Mouse (Mus musculus): ENCODE results near the gene Rpusd4. TPM values are rescaled to one million over a fixed set of nuclear protein-coding genes. Genes with fewer than 3 reads are reported as not detected.

Rpusd4 gene
- 19.8 and 20.9 TPM in 2 replicates for polyA plus RNA-seq (2015; fragmentation: Nextera tagmentation; extraction: Ambion mirVana)

GRCm38 (mm10) chr9:35267146-35267975 is at the start of gene Rpusd4, which contains the start of gene Fam118b:
Gene Rpusd4, plus strand, starts transcription at chr9:35267865.
Gene Fam118b, minus strand, starts transcription at chr9:35267805.
- 0% methylated on average over 60 of the region's 62 CpGs for WGBS

GRCm38 (mm10) chr9:35217963-35218362 is 49.7 kb upstream of the Rpusd4 start:
- Histone ChIP-seq H3K9me3 (no peaks in the 10 kb centered on the region), H3K4me1 (replicated peaks) (no peaks in the 10 kb centered on the region), H3K27ac (replicated peaks) (no peak overlapping the region), H3K27me3 (no peaks in the 10 kb centered on the region), H3K4me2 (no peak overlapping the region), H3K9ac (no peak overlapping the region), H3K4me3 (no peak overlapping the region), H3K36me3 (peaks cover 91% of the 10 kb centered on the region)
- 83% methylated on average over 1 of the region's 1 CpGs for WGBS
- ATAC-seq (ENCODE audit: low read depth): no peak

More at GRCm38 (mm10) chr9:35267146-35267975, at the start of gene Rpusd4, which contains the start of gene Fam118b:
- H3K9me3 ChIP-seq: no peaks in the 10 kb centered on the region
- H3K27ac ChIP-seq (replicated peaks): peak within 1 kb of the TSS; percentile 88
- no peaks in the 10 kb centered on the region for H3K27me3 ChIP-seq
- peak within 1 kb of the TSS; percentile 71 for H3K4me3 ChIP-seq
- H3K36me3 ChIP-seq: peaks cover 11% of the 10 kb centered on the region; the same call in 1 of the 2 replicates
- peak within 1 kb of the TSS; percentile 80 for H3K9ac ChIP-seq
- H3K4me1 ChIP-seq (replicated peaks): peaks cover 21% of the 10 kb centered on the region
- H3K4me2 ChIP-seq: peak within 1 kb of the TSS; percentile 78
- peak; percentile 96 for ATAC-seq (ENCODE audit: low read depth)

GRCm38 (mm10) chr9:35223466-35223865 is 44.2 kb upstream of the Rpusd4 start:
- Histone ChIP-seq H3K36me3 (peaks cover 67% of the 10 kb centered on the region), H3K9me3 (no peaks in the 10 kb centered on the region), H3K4me2 (no peak overlapping the region), H3K27ac (replicated peaks) (no peak overlapping the region), H3K9ac (no peak overlapping the region), H3K4me1 (replicated peaks) (no peaks in the 10 kb centered on the region), H3K27me3 (no peaks in the 10 kb centered on the region), H3K4me3 (no peak overlapping the region)
- ATAC-seq (ENCODE audit: low read depth): no peak
- 95% methylated on average over 3 of the region's 3 CpGs for WGBS

- ATAC-seq (ENCODE audit: low read depth): no peak
- H3K4me1 ChIP-seq (replicated peaks): no peaks in the 10 kb centered on the region
- H3K27me3 ChIP-seq: no peaks in the 10 kb centered on the region
- no peak overlapping the region for H3K4me3 ChIP-seq
- H3K9me3 ChIP-seq: no peaks in the 10 kb centered on the region
- no peak overlapping the region for H3K9ac ChIP-seq
- H3K27ac ChIP-seq (replicated peaks): no peak overlapping the region
- no peak overlapping the region for H3K4me2 ChIP-seq
- peaks cover 49% of the 10 kb centered on the region for H3K36me3 ChIP-seq
- WGBS: 93% methylated on average over 3 of the region's 3 CpGs
Observed at GRCm38 (mm10) chr9:35228671-35229070, 39.0 kb upstream of the Rpusd4 start.

- 54% methylated on average over 3 of the region's 3 CpGs for WGBS
Observed at GRCm38 (mm10) chr9:35235996-35236395, 31.7 kb upstream of the Rpusd4 start.

GRCm38 (mm10) chr9:35238371-35238770 is 29.3 kb upstream of the Rpusd4 start:
- H3K27me3 ChIP-seq: no peaks in the 10 kb centered on the region

More at GRCm38 (mm10) chr9:35235996-35236395, 31.7 kb upstream of the Rpusd4 start:
- H3K27ac ChIP-seq (replicated peaks): no peak overlapping the region
- H3K9me3 ChIP-seq: no peaks in the 10 kb centered on the region
- peaks cover 41% of the 10 kb centered on the region for H3K36me3 ChIP-seq
- no peak overlapping the region for H3K4me2 ChIP-seq
- H3K27me3 ChIP-seq: no peaks in the 10 kb centered on the region
- ATAC-seq (ENCODE audit: low read depth): no peak
- H3K4me3 ChIP-seq: no peak overlapping the region
- no peak overlapping the region for H3K9ac ChIP-seq
- H3K4me1 ChIP-seq (replicated peaks): 0 out of 2 replicates have a peak, but pooled peaks cover 4% of the 10 kb centered on the region

GRCm38 (mm10) chr9:35238915-35239571 is 28.6 kb upstream of the Rpusd4 start:
- no peak overlapping the region for H3K4me3 ChIP-seq
- whole genome bisulfite sequencing: 86% methylated on average over 6 of the region's 6 CpGs

More at GRCm38 (mm10) chr9:35238371-35238770, 29.3 kb upstream of the Rpusd4 start:
- Histone ChIP-seq H3K4me2 (no peak overlapping the region), H3K36me3 (peaks cover 19% of the 10 kb centered on the region), H3K9ac (no peak overlapping the region), H3K4me1 (replicated peaks) (0 out of 2 replicates have a peak, but pooled peaks cover 4% of the 10 kb centered on the region), H3K27ac (replicated peaks) (no peak overlapping the region), H3K4me3 (no peak overlapping the region), H3K9me3 (no peaks in the 10 kb centered on the region)
- no peak for ATAC-seq (ENCODE audit: low read depth)
- WGBS: 100% methylated on average over 1 of the region's 1 CpGs

GRCm38 (mm10) chr9:35239734-35240133 is 27.9 kb upstream of the Rpusd4 start:
- no peak overlapping the region for H3K27ac ChIP-seq (replicated peaks)
- WGBS: 76% methylated on average over 1 of the region's 1 CpGs
- H3K27me3 ChIP-seq: no peaks in the 10 kb centered on the region
- peaks cover 7% of the 10 kb centered on the region for H3K36me3 ChIP-seq
- H3K9me3 ChIP-seq: no peaks in the 10 kb centered on the region
- no peak overlapping the region for H3K4me3 ChIP-seq
- ATAC-seq (ENCODE audit: low read depth): no peak
- 0 out of 2 replicates have a peak, but pooled peaks cover 7% of the 10 kb centered on the region for H3K4me1 ChIP-seq (replicated peaks)
- H3K4me2 ChIP-seq: no peak overlapping the region
- H3K9ac ChIP-seq: no peak overlapping the region

More at GRCm38 (mm10) chr9:35238915-35239571, 28.6 kb upstream of the Rpusd4 start:
- Histone ChIP-seq H3K4me1 (replicated peaks) (0 out of 2 replicates have a peak, but pooled peaks cover 4% of the 10 kb centered on the region), H3K4me2 (no peak overlapping the region), H3K9ac (no peak overlapping the region), H3K27me3 (no peaks in the 10 kb centered on the region), H3K27ac (replicated peaks) (no peak overlapping the region), H3K36me3 (peaks cover 14% of the 10 kb centered on the region), H3K9me3 (no peaks in the 10 kb centered on the region)
- ATAC-seq (ENCODE audit: low read depth): no peak

GRCm38 (mm10) chr9:35247405-35247804 is 20.3 kb upstream of the Rpusd4 start:
- Histone ChIP-seq H3K27me3 (no peaks in the 10 kb centered on the region), H3K4me3 (no peak overlapping the region), H3K9me3 (no peaks in the 10 kb centered on the region), H3K4me1 (replicated peaks) (peaks cover 19% of the 10 kb centered on the region), H3K4me2 (no peak overlapping the region), H3K36me3 (0 out of 2 replicates have a peak, but pooled peaks cover 3% of the 10 kb centered on the region), H3K9ac (no peak overlapping the region), H3K27ac (replicated peaks) (no peak overlapping the region)
- no peak for ATAC-seq (ENCODE audit: low read depth)
- 88% methylated on average over 2 of the region's 2 CpGs for WGBS

GRCm38 (mm10) chr9:35249476-35249875 is 18.2 kb upstream of the Rpusd4 start:
- no peak overlapping the region for H3K4me2 ChIP-seq
- H3K27ac ChIP-seq (replicated peaks): no peak overlapping the region
- ATAC-seq (ENCODE audit: low read depth): no peak
- H3K36me3 ChIP-seq: peaks cover 6% of the 10 kb centered on the region; the same call in 1 of the 2 replicates
- H3K9me3 ChIP-seq: no peaks in the 10 kb centered on the region
- H3K9ac ChIP-seq: no peak overlapping the region
- no peaks in the 10 kb centered on the region for H3K27me3 ChIP-seq
- no peak overlapping the region for H3K4me3 ChIP-seq
- peaks cover 19% of the 10 kb centered on the region for H3K4me1 ChIP-seq (replicated peaks)

GRCm38 (mm10) chr9:35257365-35257764 is 10.3 kb upstream of the Rpusd4 start:
- no peak for ATAC-seq (ENCODE audit: low read depth)
- peaks cover 16% of the 10 kb centered on the region; the same call in 1 of the 2 replicates for H3K36me3 ChIP-seq
- H3K9me3 ChIP-seq: no peaks in the 10 kb centered on the region
- H3K9ac ChIP-seq: no peak overlapping the region
- 96% methylated on average over 7 of the region's 7 CpGs for WGBS
- no peak overlapping the region for H3K4me3 ChIP-seq
- no peak overlapping the region for H3K4me2 ChIP-seq
- H3K4me1 ChIP-seq (replicated peaks): no peaks in the 10 kb centered on the region
- no peaks in the 10 kb centered on the region for H3K27me3 ChIP-seq
- no peak overlapping the region for H3K27ac ChIP-seq (replicated peaks)

GRCm38 (mm10) chr9:35262418-35262817 is 5.2 kb upstream of the Rpusd4 start:
- Histone ChIP-seq H3K27me3 (no peaks in the 10 kb centered on the region), H3K9ac (no peak overlapping the region), H3K4me1 (replicated peaks) (peaks cover 12% of the 10 kb centered on the region), H3K9me3 (no peaks in the 10 kb centered on the region), H3K36me3 (peaks cover 17% of the 10 kb centered on the region; the same call in 1 of the 2 replicates), H3K4me3 (no peak overlapping the region), H3K4me2 (no peak overlapping the region), H3K27ac (replicated peaks) (no peak overlapping the region)
- 90% methylated on average over 4 of the region's 4 CpGs for WGBS
- no peak for ATAC-seq (ENCODE audit: low read depth)
